Mouse (Mus musculus) mouse embryonic stem cell (cell line): ENCODE data around the gene Dnajc19.

Experiments
- in situ Hi-C, 2 experiments: fragments of 300-500 bp; cut with MboI; formaldehyde crosslinking; loops; 1 replicate in 1 of 2; 3 replicates in 1 of 2; pipeline ENCODE4 v1.14.3; 2019 to 2020; ENCODE audit warnings: low sequenced_read_pairs in 2 of 2, low pct_unique_long_range_greater_than_20kb in 1 of 2, mixed read lengths in 1 of 2; ENCODE audit not compliant: unreplicated experiment in 1 of 2

Dnajc19 gene

GRCm38 (mm10) chr3:34080900-34081662 is at the start of gene Dnajc19:
Dnajc19 (minus strand) TSS chr3:34081321.
- in situ Hi-C loops = loop anchor here in 1 of 2 experiments (25.0 kb wide), 1 partner anchor 269 kb away; no protein-coding TSS in a partner anchor

- in situ Hi-C loops = no loop called here
Measured at GRCm38 (mm10) chr3:34129957-34130356, 48.8 kb upstream of the Dnajc19 start.

GRCm38 (mm10) chr3:34121311-34121710 is 40.2 kb upstream of the Dnajc19 start:
- in situ Hi-C loops = no loop called here

GRCm38 (mm10) chr3:34120791-34121190 is 39.7 kb upstream of the Dnajc19 start:
- in situ Hi-C loops = no loop called here

GRCm38 (mm10) chr3:34119869-34120268 is 38.7 kb upstream of the Dnajc19 start:
- in situ Hi-C loops = no loop called here

GRCm38 (mm10) chr3:34115806-34116205 is 34.7 kb upstream of the Dnajc19 start:
- in situ Hi-C loops = no loop called here

- in situ Hi-C loops = no loop called here
Measured at GRCm38 (mm10) chr3:34111941-34112685, 31.0 kb upstream of the Dnajc19 start.

- in situ Hi-C loops = no loop called here
Measured at GRCm38 (mm10) chr3:34107631-34108030, 26.5 kb upstream of the Dnajc19 start.

GRCm38 (mm10) chr3:34106421-34106820 is 25.3 kb upstream of the Dnajc19 start:
- in situ Hi-C loops = no loop called here

GRCm38 (mm10) chr3:34103902-34104672 is 23.0 kb upstream of the Dnajc19 start:
- in situ Hi-C loops = no loop called here

- in situ Hi-C loops = no loop called here
Measured at GRCm38 (mm10) chr3:34102891-34103290, 21.8 kb upstream of the Dnajc19 start.

GRCm38 (mm10) chr3:34083655-34084054 is 2.5 kb upstream of the Dnajc19 start:
- in situ Hi-C loops = loop anchor here in 1 of 2 experiments (25.0 kb wide), 1 partner anchor 271 kb away; no protein-coding TSS in a partner anchor

GRCm38 (mm10) chr3:34081929-34082328 is 808 bp upstream of the Dnajc19 start:
- in situ Hi-C loops = loop anchor here in 1 of 2 experiments (25.0 kb wide), 1 partner anchor 270 kb away; no protein-coding TSS in a partner anchor

GRCm38 (mm10) chr3:34076058-34076759 is 4.9 kb downstream of the Dnajc19 start:
- in situ Hi-C loops = loop anchor here in 1 of 2 experiments (25.0 kb wide), 1 partner anchor 264 kb away; no protein-coding TSS in a partner anchor

- in situ Hi-C loops = loop anchor here in 1 of 2 experiments (25.0 kb wide), 1 partner anchor 260 kb away; no protein-coding TSS in a partner anchor
Measured at GRCm38 (mm10) chr3:34072726-34073125, 8.4 kb downstream of the Dnajc19 start.

GRCm38 (mm10) chr3:34068943-34069342 is 12.2 kb downstream of the Dnajc19 start:
- in situ Hi-C loops = loop anchor here in 1 of 2 experiments (25.0 kb wide), 1 partner anchor 257 kb away; no protein-coding TSS in a partner anchor

- in situ Hi-C loops = loop anchor here in 1 of 2 experiments (25.0 kb wide), 1 partner anchor 250 kb away; no protein-coding TSS in a partner anchor
Measured at GRCm38 (mm10) chr3:34062352-34062751, 18.8 kb downstream of the Dnajc19 start.

GRCm38 (mm10) chr3:34041990-34042389 is 39.1 kb downstream of the Dnajc19 start:
- in situ Hi-C loops = no loop called here
